Mouse (Mus musculus): Measurements from ENCODE around the gene Psmd9.

The Psmd9 gene

GRCm38 (mm10) chr5:123256841-123257755 is 87.9 kb downstream of the Psmd9 start:
- DNase-seq: peak; percentile 62

DNA sequence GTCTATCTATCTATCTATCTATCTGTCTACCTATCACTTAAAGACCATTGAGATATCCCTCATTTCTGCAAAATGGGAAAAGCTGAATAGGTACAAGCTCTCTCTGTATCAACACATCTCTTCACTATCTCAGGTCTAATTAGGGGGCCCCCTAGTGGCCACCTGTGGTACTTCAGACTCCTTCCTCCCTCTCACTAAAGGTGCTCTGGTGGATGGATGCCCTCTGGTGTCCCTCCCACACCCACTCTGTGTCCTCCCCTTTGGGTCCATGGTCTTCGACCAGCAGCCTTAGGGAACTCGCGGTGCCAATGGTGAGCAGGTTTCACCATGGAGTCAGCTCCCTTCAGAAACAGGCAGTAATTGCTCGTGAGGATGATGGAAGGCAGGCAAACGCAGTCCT is 89.8 kb downstream of the Psmd9 start:
- peak; percentile 55 for DNase-seq

DNA sequence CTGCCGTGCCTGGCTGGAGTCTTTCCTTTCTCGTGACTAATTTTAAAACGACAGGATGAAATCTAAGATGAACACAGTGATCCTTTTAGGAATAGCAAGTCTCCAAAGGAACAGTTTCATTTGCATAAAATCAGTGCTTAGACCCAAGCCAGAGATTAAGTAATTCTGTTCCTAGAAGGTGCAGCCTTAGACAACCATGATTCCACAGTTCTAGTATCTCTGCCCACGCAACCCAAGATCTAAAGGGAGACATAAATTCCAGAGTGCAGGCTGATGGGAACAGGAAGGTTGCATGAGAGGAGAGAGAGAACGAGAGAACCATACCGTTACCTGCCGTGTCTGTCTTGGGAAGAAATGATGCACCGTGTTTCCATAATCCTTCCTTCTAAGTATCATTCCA is 91.5 kb downstream of the Psmd9 start:
- DNase-seq: no peak

GRCm38 (mm10) chr5:123266909-123267308 is 97.7 kb downstream of the Psmd9 start:
- DNase-seq: peak; percentile 21

- no peak for DNase-seq
Observed at GRCm38 (mm10) chr5:123268477-123269474, 99.6 kb downstream of the Psmd9 start.

GRCm38 (mm10) chr5:123270917-123271316 is 101.7 kb downstream of the Psmd9 start:
- no peak for DNase-seq

- no peak for DNase-seq
Observed at GRCm38 (mm10) chr5:123272927-123273326, 103.7 kb downstream of the Psmd9 start.

DNA sequence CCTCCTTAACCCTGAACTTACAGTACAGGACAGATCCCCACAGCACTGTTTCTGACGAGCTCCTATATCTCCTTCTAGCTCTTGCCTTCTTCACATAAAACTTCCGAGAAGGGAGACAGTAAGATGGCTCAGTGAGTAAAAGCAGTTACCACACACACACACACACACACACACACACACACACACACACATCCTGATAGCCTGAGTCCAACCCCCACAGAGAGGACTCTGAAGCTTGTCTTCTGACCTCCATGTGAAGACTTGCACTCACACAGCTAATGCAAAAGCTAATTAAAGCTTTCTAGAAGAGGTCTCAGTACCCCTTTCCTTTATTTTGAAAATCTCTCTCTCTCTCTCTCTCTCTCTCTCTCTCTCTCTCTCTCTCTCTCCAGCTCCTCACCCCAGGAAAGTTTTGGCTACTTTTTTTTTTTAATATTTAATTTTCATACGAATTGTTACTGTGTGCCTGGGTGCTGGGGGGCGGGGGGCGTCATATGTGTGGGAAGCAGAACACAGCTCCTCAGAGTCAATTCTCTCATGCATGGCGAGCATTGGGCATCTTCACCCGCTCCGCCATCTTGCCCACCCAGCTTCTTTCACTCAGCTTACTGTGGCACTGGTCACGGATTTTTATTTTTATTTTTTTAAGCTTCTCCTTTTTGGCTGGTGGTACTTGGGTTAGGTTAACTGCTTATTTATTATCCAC is 107.6 kb downstream of the Psmd9 start:
- peak; percentile 45 for DNase-seq

DNA sequence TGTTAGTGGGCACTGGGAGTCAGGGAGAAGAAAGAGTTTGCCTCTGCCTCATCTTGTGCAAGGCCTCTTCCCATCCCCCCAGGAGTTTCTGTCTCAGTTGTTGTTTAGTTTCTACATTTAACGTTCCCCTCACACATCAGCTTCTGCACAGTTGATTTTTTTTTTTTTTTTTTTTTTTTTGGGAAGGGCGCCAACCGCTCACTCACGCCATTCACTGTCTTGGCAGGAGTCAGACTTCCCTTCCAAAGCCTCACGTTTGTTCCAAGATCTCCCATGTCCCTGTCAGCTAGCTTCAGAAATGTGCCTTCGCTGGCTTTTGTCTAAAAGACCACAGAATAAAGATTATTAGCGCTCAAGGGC is 108.1 kb downstream of the Psmd9 start:
- DNase-seq: peak; percentile 71

DNA sequence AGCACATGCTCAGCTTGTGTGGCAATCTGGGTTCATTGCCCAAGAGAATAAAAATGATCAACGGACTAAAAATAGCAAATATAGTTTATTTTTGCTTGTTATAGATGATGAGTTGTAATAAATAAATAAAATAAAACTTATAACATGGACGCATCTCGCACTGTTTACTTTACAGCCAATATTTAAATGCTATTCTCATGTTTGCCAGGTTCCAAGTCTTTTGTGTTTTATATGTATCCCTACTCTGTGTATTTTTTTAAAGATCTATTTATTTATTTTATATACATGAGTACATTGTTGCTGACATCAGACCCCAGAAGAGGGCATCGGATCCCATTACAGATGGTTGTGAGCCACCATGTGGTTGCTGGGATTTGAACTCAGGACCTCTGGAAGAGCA is 108.5 kb downstream of the Psmd9 start:
- DNase-seq: no peak

DNA sequence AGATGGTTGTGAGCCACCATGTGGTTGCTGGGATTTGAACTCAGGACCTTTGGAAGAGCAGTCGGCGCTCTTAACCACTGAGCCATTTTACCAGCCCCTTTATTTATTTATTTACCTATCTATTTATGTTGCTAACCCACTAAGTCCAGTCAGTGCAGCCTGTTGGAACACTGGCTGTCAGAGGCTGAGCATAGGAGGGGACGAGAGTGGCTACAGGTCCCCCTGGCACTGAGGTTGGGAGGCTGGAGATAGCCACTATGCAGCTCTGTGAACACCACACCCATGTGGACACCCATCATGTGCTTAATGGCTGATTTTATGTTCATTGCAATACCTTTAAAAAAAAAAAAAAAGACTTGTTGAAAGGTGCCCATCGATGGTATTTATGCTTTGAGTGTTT is 110.0 kb downstream of the Psmd9 start:
- DNase-seq: no peak

DNA sequence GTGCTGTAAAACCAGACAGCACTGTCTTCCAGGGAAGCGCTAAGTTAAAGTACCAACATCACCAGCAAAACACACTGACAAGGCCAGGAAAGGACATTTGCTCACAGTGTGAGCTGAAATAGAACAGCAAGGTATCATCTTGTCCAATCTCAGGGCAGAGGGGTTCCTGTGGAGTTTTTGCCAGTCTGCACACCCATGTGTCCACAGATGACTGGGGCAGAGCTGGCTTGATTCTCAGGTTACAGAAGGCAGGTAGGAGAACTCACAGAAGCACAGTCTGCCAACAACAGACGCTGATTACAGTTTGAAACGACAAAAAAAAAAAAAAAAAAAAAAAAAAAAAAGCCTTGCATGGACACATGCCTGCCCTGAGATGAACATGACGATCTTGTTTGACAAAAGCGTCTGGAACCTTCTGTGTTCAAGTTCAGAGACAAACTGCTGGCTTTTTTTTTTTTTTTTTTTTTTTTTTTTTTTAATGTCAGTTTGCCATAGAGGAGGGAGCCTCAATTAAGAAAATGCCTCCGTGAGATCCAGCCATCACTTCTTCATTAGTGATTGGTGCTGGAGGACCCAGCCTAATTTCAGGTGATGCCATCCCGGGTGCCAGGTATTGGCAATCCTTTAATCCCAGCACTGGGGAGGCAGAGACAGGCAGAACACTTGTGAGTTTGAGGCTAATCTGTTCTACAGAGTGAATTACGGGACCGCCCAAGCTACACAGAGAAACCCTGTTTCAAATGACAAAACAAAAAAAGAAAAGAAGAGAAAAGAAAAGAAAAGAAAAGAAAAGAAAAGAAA is 112.3 kb downstream of the Psmd9 start:
- no peak for DNase-seq

GRCm38 (mm10) chr5:123285174-123285573 is 116.0 kb downstream of the Psmd9 start:
- peak; percentile 61 for DNase-seq

- DNase-seq: peak; percentile 47
Observed at GRCm38 (mm10) chr5:123288079-123288478, 118.9 kb downstream of the Psmd9 start.

DNA sequence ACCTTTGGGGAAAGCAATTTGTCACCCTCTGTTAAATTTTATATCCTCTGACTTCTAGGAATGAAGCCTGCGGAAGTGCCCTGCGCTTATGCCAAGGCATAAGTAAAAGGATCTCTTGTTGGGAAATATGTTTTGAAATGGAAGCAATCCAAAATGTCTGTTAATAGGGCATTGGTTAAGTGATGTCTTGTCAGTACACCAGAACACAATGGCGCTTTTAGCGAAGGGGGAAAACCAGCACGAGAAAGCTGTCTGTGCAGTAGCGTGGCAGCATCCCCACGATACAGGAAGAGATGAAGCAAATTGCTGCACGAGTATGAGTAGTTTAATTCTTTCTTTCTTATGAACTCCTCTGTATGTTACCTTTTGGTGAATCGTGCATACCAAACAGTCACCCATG is 125.4 kb downstream of the Psmd9 start:
- no peak for DNase-seq

- no peak for DNase-seq
Observed at GRCm38 (mm10) chr5:123296224-123296806, 127.1 kb downstream of the Psmd9 start.

DNA sequence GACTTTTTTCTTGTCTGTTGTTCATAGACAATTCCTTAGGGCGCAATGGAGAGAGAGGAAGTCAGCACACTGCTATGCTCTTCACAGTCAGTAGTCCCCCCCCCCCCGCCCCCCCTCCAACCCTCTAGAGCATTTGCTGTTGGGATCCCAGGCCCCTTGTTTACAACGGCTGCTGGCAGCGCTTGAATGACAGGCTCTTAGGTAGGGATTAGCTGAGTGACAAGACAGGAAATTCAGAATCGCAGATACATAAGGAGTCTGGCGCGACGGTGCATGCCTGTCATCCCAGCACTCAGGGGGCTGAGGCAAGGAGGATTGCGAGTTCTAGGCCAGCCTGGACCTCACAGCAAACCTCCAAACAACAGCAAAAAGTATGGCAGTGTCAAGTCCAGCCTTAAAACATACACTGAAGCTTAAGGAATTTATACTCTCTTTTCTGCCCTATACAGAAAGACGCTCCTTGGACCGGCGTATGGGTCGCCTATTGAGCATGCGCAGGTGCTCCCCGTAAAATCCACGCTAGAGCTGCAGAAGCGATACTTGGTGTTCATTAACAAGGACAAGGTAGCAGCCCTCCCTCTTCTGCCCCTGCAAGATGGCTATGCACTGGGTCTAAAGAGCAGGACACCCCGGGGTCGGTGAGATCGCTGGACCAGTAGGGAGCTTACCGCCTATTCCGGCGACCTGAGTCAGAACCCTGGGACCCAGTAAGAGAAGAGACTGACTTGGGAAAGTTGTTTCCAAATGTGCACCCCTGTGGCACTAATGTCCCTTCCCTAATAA is 128.0 kb downstream of the Psmd9 start:
- no peak for DNase-seq

- no peak for DNase-seq
Observed at GRCm38 (mm10) chr5:123297830-123298229, 128.6 kb downstream of the Psmd9 start.

DNA sequence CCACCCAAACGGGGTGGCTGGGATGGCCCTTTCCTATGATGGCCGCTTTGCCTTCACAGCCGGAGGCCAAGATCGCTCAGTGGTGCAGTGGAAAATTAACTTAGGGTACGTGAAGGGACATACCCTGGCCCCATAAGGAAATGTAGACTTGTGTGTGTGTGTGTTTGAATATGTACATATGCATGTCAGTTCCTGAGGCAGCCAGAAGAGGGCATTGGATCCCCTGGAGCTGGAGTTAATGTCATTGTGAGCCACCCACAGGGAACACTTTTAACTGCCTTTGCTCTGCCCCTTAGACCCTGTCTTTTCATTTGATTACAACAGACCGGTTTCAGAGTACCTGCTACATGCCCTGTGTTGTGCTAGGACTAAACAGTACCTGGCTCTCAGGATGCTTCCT is 129.3 kb downstream of the Psmd9 start:
- no peak for DNase-seq
